In genomic region chr9:34386071-34386470, GRCm38 (mm10) we compare ENCODE assay signal across 12 mouse cellular contexts.
DNase-seq lines count a peak whose midpoint lies in the region; ATAC-seq and TF ChIP-seq lines count a peak whose summit lies in the region.
"Had no signal": no experiment of that assay in that cellular context is flagged by ENCODE, and none has a peak within 500 bp of the region (broad histone marks: within the 10 kb centered on the region; RNA-seq: fewer than 3 reads in every experiment).

No protein-coding gene starts in this region.

- H3K9me3 ChIP-seq in heart, embryonic 11.5 days (replicated peaks; ENCODE audit: control insufficient read depth, low read length) = no peaks in the 10 kb centered on the region
- H3K9me3 ChIP-seq in forebrain, embryonic 11.5 days (ENCODE audit: control insufficient read depth, low read length) = no peaks in the 10 kb centered on the region
- no peaks in the 10 kb centered on the region for H3K9me3 ChIP-seq in forebrain, embryonic 13.5 days (replicated peaks)
- H3K9me3 ChIP-seq: forebrain, embryonic 15.5 days; midbrain, embryonic 15.5 days had no signal

- DNase-seq in heart, adult 11 months = peak; percentile 96
- peak; percentile 5 for DNase-seq in liver, adult 2 months (ENCODE audit: extremely low read depth, low read depth, low spot score)
- DNase-seq in liver = no peak
- DNase-seq in heart, adult 8-10 months (ENCODE audit: low spot score) = peak; percentile 20
- peak; percentile 27 for DNase-seq in lung, postnatal 36 days
- DNase-seq in forebrain, embryonic 11.5 days (ENCODE audit: low spot score) = no peak
- DNase-seq: left cerebral cortex, postnatal 4 days had no signal

- no peak overlapping the region for H3K4me2 ChIP-seq in heart, embryonic 11.5 days
- no peak overlapping the region for H3K4me2 ChIP-seq in forebrain, embryonic 11.5 days (ENCODE audit: low read depth, low read length, severe bottlenecking)
- H3K4me2 ChIP-seq in forebrain, embryonic 13.5 days = no peak overlapping the region
- H3K4me2 ChIP-seq: forebrain, embryonic 15.5 days; midbrain, embryonic 15.5 days had no signal

- no peaks in the 10 kb centered on the region for H3K4me1 ChIP-seq in heart, embryonic 11.5 days (ENCODE audit: control insufficient read depth, insufficient read depth, low read length)
- no peaks in the 10 kb centered on the region for H3K4me1 ChIP-seq in liver, adult 2 months (ENCODE audit: control insufficient read depth, insufficient read depth, low read length)
- 0 out of 2 replicates have a peak, but pooled peaks cover 2% of the 10 kb centered on the region for H3K4me1 ChIP-seq in forebrain, embryonic 11.5 days (replicated peaks; ENCODE audit: control insufficient read depth, insufficient read depth, low read length)
- 0 out of 2 replicates have a peak, but pooled peaks cover 5% of the 10 kb centered on the region for H3K4me1 ChIP-seq in forebrain, embryonic 13.5 days
- H3K4me1 ChIP-seq: forebrain, embryonic 15.5 days; midbrain, embryonic 15.5 days had no signal

- WGBS in heart, embryonic 11.5 days (ENCODE audit: insufficient replicate concordance) = 55% methylated on average over 4 of the region's 4 CpGs
- WGBS in liver, adult 2 months = 38% methylated on average over 4 of the region's 4 CpGs
- 85% methylated on average over 4 of the region's 4 CpGs for WGBS in forebrain, embryonic 11.5 days
- WGBS in forebrain, embryonic 13.5 days = 80% methylated on average over 4 of the region's 4 CpGs

- TF ChIP-seq POLR2A in liver, adult 2 months (IDR thresholded peaks at IDR 0.05; ENCODE audit: extremely low read depth, insufficient read depth, low read length) = no peak

- no peaks in the 10 kb centered on the region for H3K27me3 ChIP-seq in heart, embryonic 11.5 days (ENCODE audit: control insufficient read depth, insufficient read depth, low read length)
- no peaks in the 10 kb centered on the region for H3K27me3 ChIP-seq in liver, adult 2 months (ENCODE audit: control insufficient read depth, insufficient read depth, low read length)
- no peaks in the 10 kb centered on the region for H3K27me3 ChIP-seq in forebrain, embryonic 11.5 days (ENCODE audit: control insufficient read depth, insufficient read depth, low read length)
- H3K27me3 ChIP-seq in forebrain, embryonic 13.5 days = no peaks in the 10 kb centered on the region
- H3K27me3 ChIP-seq: forebrain, embryonic 15.5 days; midbrain, embryonic 15.5 days had no signal

- H3K4me3 ChIP-seq in heart, embryonic 11.5 days (ENCODE audit: low read depth, low read length) = no peak overlapping the region
- no peak overlapping the region for H3K4me3 ChIP-seq in liver, adult 2 months (ENCODE audit: insufficient read depth, low read depth, low read length)
- H3K4me3 ChIP-seq in forebrain, embryonic 11.5 days (ENCODE audit: low read depth, low read length) = no peak overlapping the region
- H3K4me3 ChIP-seq in forebrain, embryonic 13.5 days = no peak overlapping the region
- H3K4me3 ChIP-seq: forebrain, embryonic 15.5 days; midbrain, embryonic 15.5 days had no signal

- TF ChIP-seq CTCF in liver, adult 2 months (IDR thresholded peaks at IDR 0.05; ENCODE audit: low read depth, low read length) = no peak

- H3K9ac ChIP-seq in heart, embryonic 11.5 days (ENCODE audit: low read depth, low read length) = no peak overlapping the region
- H3K9ac ChIP-seq in liver, adult 2 months (ENCODE audit: low read depth, low read length) = no peak overlapping the region
- H3K9ac ChIP-seq in forebrain, embryonic 11.5 days (ENCODE audit: low read length) = no peak overlapping the region
- H3K9ac ChIP-seq in forebrain, embryonic 13.5 days = no peak overlapping the region
- H3K9ac ChIP-seq: forebrain, embryonic 15.5 days; liver, embryonic 14.5 days; midbrain, embryonic 15.5 days had no signal

- H3K27ac ChIP-seq in heart, embryonic 11.5 days (ENCODE audit: low read depth, low read length) = no peak overlapping the region
- no peak overlapping the region for H3K27ac ChIP-seq in liver, adult 2 months (replicated peaks; ENCODE audit: insufficient read depth, low read depth, low read length)
- H3K27ac ChIP-seq in forebrain, embryonic 11.5 days (ENCODE audit: low read depth, low read length) = no peak overlapping the region
- no peak overlapping the region for H3K27ac ChIP-seq in forebrain, embryonic 13.5 days
- H3K27ac ChIP-seq: forebrain, embryonic 15.5 days; liver, embryonic 14.5 days; midbrain, embryonic 15.5 days had no signal

- no peaks in the 10 kb centered on the region for H3K36me3 ChIP-seq in heart, embryonic 11.5 days (ENCODE audit: control insufficient read depth, insufficient read depth, low read length)
- no peaks in the 10 kb centered on the region for H3K36me3 ChIP-seq in liver, adult 2 months (ENCODE audit: control insufficient read depth, insufficient read depth, low read length)
- no peaks in the 10 kb centered on the region for H3K36me3 ChIP-seq in forebrain, embryonic 11.5 days (ENCODE audit: control insufficient read depth, insufficient read depth, low read length)
- no peaks in the 10 kb centered on the region for H3K36me3 ChIP-seq in forebrain, embryonic 13.5 days (ENCODE audit: poor library complexity, severe bottlenecking)
- H3K36me3 ChIP-seq: forebrain, embryonic 15.5 days; midbrain, embryonic 15.5 days had no signal

- ATAC-seq in heart, embryonic 11.5 days (replicated peaks; ENCODE audit: insufficient number of reproducible peaks, low FRiP score, low TSS enrichment) = no peak
- no peak for ATAC-seq in forebrain, embryonic 11.5 days (replicated peaks; ENCODE audit: low FRiP score)
- no peak for ATAC-seq in forebrain, embryonic 13.5 days
- ATAC-seq: forebrain, embryonic 15.5 days; midbrain, embryonic 15.5 days had no signal

- no peaks in the 10 kb centered on the region for H3K79me2 ChIP-seq in liver, adult 2 months (ENCODE audit: control insufficient read depth, insufficient read depth, low read length)

Comparison
In these comparisons a context has a peak if more than half of its experiments do, and no peak if none do; other contexts are left out.
1. DNase-seq: peak in heart, adult 11 months (single experiment), liver, adult 2 months (single experiment), heart, adult 8-10 months (single experiment) and lung, postnatal 36 days (single experiment); none in liver (single experiment) and forebrain, embryonic 11.5 days (single experiment).